Mouse (Mus musculus) cerebellum, adult 2 months (tissue): ENCODE data around the gene Chrm5. TPM values are rescaled to one million over a fixed set of nuclear protein-coding genes. Genes with fewer than 3 reads are reported as not detected.

ENCODE experiments used
- DNase-seq, 2 experiments: peaks; one replicate each; pipeline ENCODE4 v3.0.0; 2021
- H3K27ac ChIP-seq: fragments of 200-500 bp; 2 replicates; pipeline ENCODE4 v1.5.1; 2012; ENCODE audit warnings: low read length, control low read depth, inconsistent platforms; ENCODE audit not compliant: insufficient read depth
- H3K27me3 ChIP-seq: fragments of 200-500 bp; 2 replicates; pipeline ENCODE4 v1.6.1; 2012; ENCODE audit warnings: inconsistent platforms, mild to moderate bottlenecking, low read length, moderate library complexity; ENCODE audit not compliant: control insufficient read depth, insufficient read depth
- H3K4me1 ChIP-seq: fragments of 200-500 bp; 2 replicates; pipeline ENCODE4 v1.6.1; 2011; ENCODE audit warnings: low read length; ENCODE audit not compliant: control insufficient read depth, insufficient read depth
- H3K4me3 ChIP-seq: fragments of 200-500 bp; replicated peaks from 2 replicates; pipeline ENCODE3; 2011; ENCODE audit warnings: mild to moderate bottlenecking, low read depth, low read length, control low read depth; ENCODE audit not compliant: insufficient read depth
- CTCF ChIP-seq: fragments of 200-500 bp; IDR thresholded peaks from 2 replicates; pipeline ENCODE4 v1.5.1; 2011; ENCODE audit warnings: low read depth, mild to moderate bottlenecking, control low read depth, low read length, moderate library complexity, borderline replicate concordance; ENCODE audit not compliant: insufficient read depth
- POLR2A ChIP-seq: fragments of 200-500 bp; IDR thresholded peaks from 2 replicates; pipeline ENCODE4 v1.6.1; 2011; ENCODE audit warnings: low read length, control low read depth, borderline replicate concordance; ENCODE audit not compliant: insufficient read depth
- WGBS: fragments of 180-500 bp; shearing (Covaris S2); methylation state at CpG from one replicate; pipeline ENCODE4 v1.1.7; 2018; 5-methylcytosine and 5-hydroxymethylcytosine counted together
- polyA plus RNA-seq: library from polyadenylated mRNA; depleted of rRNA; stranded (reverse); fragments of >200 nt; gene quantifications from 2 replicates; pipeline ENCODE4 v1.2.3, GENCODE M21; 2012

Chrm5 gene
- polyA plus RNA-seq, 1 experiment: 0.41 TPM

- no peak for DNase-seq
- Histone ChIP-seq H3K4me1 (no peaks in the 10 kb centered on the region), H3K27me3 (no peaks in the 10 kb centered on the region), H3K4me3 (no peak overlapping the region), H3K27ac (no peak overlapping the region)
- no peak for TF ChIP-seq POLR2A
- no peak for TF ChIP-seq CTCF
- WGBS: 100% methylated on average over 1 of the region's 1 CpGs
Measured at GRCm38 (mm10) chr2:112507444-112507843, 26.9 kb upstream of the Chrm5 start.

- no peak overlapping the region for H3K4me3 ChIP-seq
Measured at GRCm38 (mm10) chr2:112506841-112507435, 26.4 kb upstream of the Chrm5 start.

GRCm38 (mm10) chr2:112503978-112504377 is 23.4 kb upstream of the Chrm5 start:
- H3K4me1 ChIP-seq: no peaks in the 10 kb centered on the region
- DNase-seq: no peak
- no peak overlapping the region for H3K27ac ChIP-seq
- no peak overlapping the region for H3K4me3 ChIP-seq
- no peaks in the 10 kb centered on the region for H3K27me3 ChIP-seq
- 55% methylated on average over 6 of the region's 6 CpGs for WGBS
- TF ChIP-seq POLR2A: no peak
- no peak for TF ChIP-seq CTCF

More at GRCm38 (mm10) chr2:112506841-112507435, 26.4 kb upstream of the Chrm5 start:
- no peaks in the 10 kb centered on the region for H3K27me3 ChIP-seq
- whole genome bisulfite sequencing: 74% methylated on average over 5 of the region's 5 CpGs
- no peaks in the 10 kb centered on the region for H3K4me1 ChIP-seq
- no peak overlapping the region for H3K27ac ChIP-seq
- TF ChIP-seq POLR2A (no peak), CTCF (no peak)
- no peak for DNase-seq

DNA sequence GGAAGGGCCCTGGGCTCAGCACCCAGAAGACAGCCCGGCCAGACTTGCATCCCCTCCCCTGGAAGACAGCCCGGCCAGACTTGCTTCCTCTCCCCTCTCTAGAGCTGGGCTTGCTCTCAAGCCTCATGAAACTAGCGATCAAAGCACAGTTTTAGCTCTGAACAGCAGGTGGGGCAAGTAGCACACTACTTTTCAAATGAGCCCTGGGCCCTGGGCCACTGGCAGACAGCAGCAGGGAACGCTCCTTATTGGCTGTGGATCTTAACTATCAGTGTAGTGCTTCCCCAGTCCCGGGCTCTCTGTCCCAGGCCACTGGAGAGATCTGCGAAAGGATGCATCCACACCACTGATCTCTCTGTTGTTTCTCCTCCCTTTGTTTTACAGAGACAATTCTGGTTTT is 20.6 kb upstream of the Chrm5 start:
- WGBS: 9% methylated on average over 6 of the region's 6 CpGs
- Histone ChIP-seq H3K4me1 (no peaks in the 10 kb centered on the region), H3K27me3 (no peaks in the 10 kb centered on the region), H3K27ac (no peak overlapping the region), H3K4me3 (no peak overlapping the region)
- TF ChIP-seq CTCF (peak; percentile 56), POLR2A (no peak)
- peak; percentile 41 to 47 for DNase-seq

- Histone ChIP-seq H3K4me3 (no peak overlapping the region), H3K4me1 (no peaks in the 10 kb centered on the region; the same call in 1 of the 2 replicates), H3K27ac (no peak overlapping the region), H3K27me3 (no peaks in the 10 kb centered on the region)
- TF ChIP-seq CTCF: no peak
- WGBS: 80% methylated on average over 7 of the region's 7 CpGs
- no peak for DNase-seq
Measured at GRCm38 (mm10) chr2:112497851-112498250, 17.3 kb upstream of the Chrm5 start.

- 44% methylated on average over 11 of the region's 11 CpGs for WGBS
- peak overlapping the region; percentile 73 for H3K27ac ChIP-seq
Measured at GRCm38 (mm10) chr2:112493539-112494260, 13.1 kb upstream of the Chrm5 start.

DNA sequence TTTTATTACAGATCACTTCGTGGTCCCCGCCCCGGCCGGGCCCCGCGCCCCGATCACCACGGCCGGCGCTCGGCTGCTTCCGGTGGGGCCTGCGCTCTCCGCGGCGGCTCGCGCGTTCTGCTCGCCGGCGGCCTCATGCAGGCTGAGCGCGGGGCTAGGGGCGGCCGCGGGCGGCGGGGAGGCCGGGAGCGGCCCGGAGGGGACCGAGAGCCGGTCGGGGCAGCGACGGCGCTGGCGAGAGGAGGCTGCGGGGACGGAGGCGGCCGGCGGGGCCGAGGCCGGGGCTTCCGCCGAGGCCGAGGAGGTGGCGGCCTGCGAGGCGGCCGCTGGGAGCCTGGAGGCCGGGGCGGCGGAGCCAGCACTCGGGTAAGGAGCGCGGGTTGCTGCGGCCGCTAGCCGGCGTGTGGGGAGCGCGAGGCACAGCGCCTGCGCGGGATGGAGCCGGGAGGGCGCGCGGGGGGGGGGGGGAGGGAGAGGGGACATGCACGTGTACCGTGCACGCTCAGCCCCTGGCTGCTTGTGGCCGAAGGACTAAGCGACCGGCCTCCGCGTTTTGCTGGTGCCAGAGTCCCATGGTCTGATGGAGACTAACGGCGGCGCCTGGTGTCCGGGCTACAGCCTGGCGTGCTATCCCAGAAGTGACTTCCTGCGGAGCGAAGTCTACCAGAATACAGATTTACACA is 12.4 kb upstream of the Chrm5 start, which contains the start of gene Aven:
Gene Aven, plus strand, starts transcription at position 109 of the 683 bp plus-strand sequence.
- DNase-seq: peak; percentile 89 to 92
- Histone ChIP-seq H3K27me3 (no peaks in the 10 kb centered on the region), H3K4me1 (no peaks in the 10 kb centered on the region; the same call in 1 of the 2 replicates), H3K27ac (peak within 1 kb of the TSS; percentile 73), H3K4me3 (peak within 1 kb of the TSS; percentile 91)
- under 1% methylated on average over 78 of the region's 87 CpGs for whole genome bisulfite sequencing
- peak; percentile 60 for TF ChIP-seq POLR2A
- TF ChIP-seq CTCF: no peak

More at GRCm38 (mm10) chr2:112493539-112494260, 13.1 kb upstream of the Chrm5 start:
- Histone ChIP-seq H3K27me3 (no peaks in the 10 kb centered on the region), H3K4me1 (no peaks in the 10 kb centered on the region; the same call in 1 of the 2 replicates), H3K4me3 (peak overlapping the region; percentile 57)
- TF ChIP-seq POLR2A (no peak), CTCF (no peak)
- DNase-seq: no peak

GRCm38 (mm10) chr2:112492431-112492855 is 11.9 kb upstream of the Chrm5 start:
- Histone ChIP-seq H3K4me3 (peak overlapping the region; percentile 91), H3K4me1 (no peaks in the 10 kb centered on the region; the same call in 1 of the 2 replicates), H3K27me3 (no peaks in the 10 kb centered on the region), H3K27ac (peak overlapping the region; percentile 73; the same call in 1 of the 2 replicates)
- no peak for DNase-seq
- 6% methylated on average over 9 of the region's 9 CpGs for WGBS
- no peak for TF ChIP-seq CTCF
